Mouse (Mus musculus) small intestine, adult 2 months (tissue): ENCODE data around the gene Dll4. TPM values are rescaled to one million over a fixed set of nuclear protein-coding genes. Genes with fewer than 3 reads are reported as not detected.
A peak's percentile ranks its signal among the peaks of the same experiment; 100 is the strongest.

Experiments
- H3K27ac ChIP-seq: fragments of 200-500 bp; 2 replicates; pipeline ENCODE4 v1.5.1; 2012; ENCODE audit warnings: low read depth, low read length, control low read depth, inconsistent platforms; ENCODE audit not compliant: insufficient read depth
- H3K27me3 ChIP-seq: fragments of 200-500 bp; 2 replicates; pipeline ENCODE4 v1.6.1; 2012; ENCODE audit warnings: mild to moderate bottlenecking, moderate library complexity, low read length, inconsistent platforms; ENCODE audit not compliant: control insufficient read depth, insufficient read depth
- H3K36me3 ChIP-seq: fragments of 200-500 bp; 2 replicates; pipeline ENCODE4 v1.6.1; 2012; ENCODE audit warnings: mild to moderate bottlenecking, low read length, control low read depth, inconsistent platforms; ENCODE audit not compliant: control insufficient read depth, insufficient read depth
- H3K4me1 ChIP-seq: fragments of 200-500 bp; 2 replicates; pipeline ENCODE4 v1.6.1; 2012; ENCODE audit warnings: low read length, inconsistent platforms, mixed read lengths; ENCODE audit not compliant: control insufficient read depth, insufficient read depth, insufficient read length
- H3K4me3 ChIP-seq: fragments of 200-500 bp; 2 replicates; pipeline ENCODE4 v1.5.1; 2012; ENCODE audit warnings: low read depth, mild to moderate bottlenecking, control low read depth, inconsistent platforms, low read length, moderate library complexity
- CTCF ChIP-seq: fragments of 200-500 bp; IDR thresholded peaks from 2 replicates; pipeline ENCODE4 v1.5.1; 2012; ENCODE audit warnings: low read depth, mild to moderate bottlenecking, control low read depth, inconsistent platforms, low read length, moderate library complexity, mixed read lengths; ENCODE audit not compliant: insufficient replicate concordance, insufficient read length; ENCODE audit errors: extremely low read depth
- POLR2A ChIP-seq: fragments of 200-500 bp; IDR thresholded peaks from 2 replicates; pipeline ENCODE4 v1.6.1; 2012; ENCODE audit warnings: low read depth, mild to moderate bottlenecking, control low read depth, inconsistent platforms, low read length, moderate library complexity
- WGBS: fragments of 180-500 bp; shearing (Covaris S2); methylation state at CpG from one replicate; pipeline ENCODE4 v1.1.7; 2018; 5-methylcytosine and 5-hydroxymethylcytosine counted together
- polyA plus RNA-seq: library from polyadenylated mRNA; depleted of rRNA; stranded (reverse); fragments of >200 nt; gene quantifications from 2 replicates; pipeline ENCODE4 v1.2.3, GENCODE M21; 2012

Gene Dll4
- polyA plus RNA-seq, 1 experiment: 22.1 TPM

DNA sequence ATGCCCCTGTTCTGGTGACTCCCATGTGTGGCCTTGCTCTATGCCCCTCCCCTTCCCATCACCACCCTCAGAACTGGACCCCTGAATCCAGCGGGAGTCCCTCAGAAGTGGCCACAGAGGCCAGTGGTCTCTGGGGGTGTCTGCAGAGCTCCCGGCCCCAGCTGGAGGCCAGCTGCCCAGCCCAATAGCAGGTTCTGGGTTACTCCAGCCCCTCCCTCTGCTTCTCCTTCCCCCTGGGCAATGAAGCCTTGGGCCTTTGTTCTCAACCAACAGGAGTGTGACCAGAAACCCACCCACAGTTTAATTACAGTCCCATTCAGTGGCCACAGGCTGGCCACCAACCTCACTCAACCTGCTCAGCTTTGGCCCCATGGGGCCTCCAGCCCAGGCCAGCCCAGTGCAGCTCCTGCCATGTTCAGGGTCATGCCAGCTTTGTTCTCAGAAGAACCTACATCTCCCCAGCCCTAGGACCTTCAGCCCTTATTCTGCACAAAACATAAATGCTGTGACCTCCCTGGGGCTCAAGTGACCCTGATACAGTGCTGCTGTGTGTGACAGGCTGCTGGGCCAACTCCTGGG lies 13.1 kb upstream of the Dll4 start:
- H3K27ac ChIP-seq: no peak overlapping the region

DNA sequence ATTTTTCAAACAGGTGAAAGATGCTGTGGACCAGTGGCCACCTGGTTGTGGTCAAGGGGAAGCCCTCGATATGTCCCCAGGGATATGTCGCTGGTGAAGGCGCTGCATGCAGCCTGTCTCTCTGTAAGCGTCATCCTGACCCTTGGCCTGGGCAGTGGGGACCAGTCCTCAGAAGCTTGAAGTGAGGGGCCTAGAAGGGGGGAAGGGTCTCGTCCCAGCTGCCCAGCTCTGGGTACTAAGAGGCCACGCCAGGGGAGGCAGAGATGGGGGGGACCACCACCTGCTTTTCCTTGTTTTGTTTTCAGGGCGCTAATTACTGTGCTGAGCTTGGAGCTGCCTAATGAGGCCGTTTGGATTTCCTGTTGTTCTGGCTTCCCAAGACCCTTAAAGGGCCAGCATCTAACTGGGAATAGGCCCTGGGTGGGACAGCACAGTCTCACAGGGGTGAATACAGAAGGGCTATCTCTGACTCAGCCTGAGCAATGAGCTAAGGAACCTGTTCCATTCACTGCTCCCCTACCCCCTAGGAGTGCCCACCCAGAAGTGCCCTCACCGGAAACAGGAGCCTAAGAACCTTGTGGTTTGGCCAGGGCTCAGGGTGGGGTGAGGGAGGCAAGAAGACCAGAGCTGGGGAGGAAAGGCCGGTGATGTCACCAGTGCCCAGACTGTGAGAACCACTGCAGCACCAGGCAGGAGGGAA lies 11.7 kb upstream of the Dll4 start:
- no peaks in the 10 kb centered on the region for H3K36me3 ChIP-seq
- 77% methylated on average over 10 of the region's 10 CpGs for WGBS
- H3K27me3 ChIP-seq: no peaks in the 10 kb centered on the region
- no peak overlapping the region for H3K27ac ChIP-seq
- TF ChIP-seq POLR2A (no peak), CTCF (no peak)
- H3K4me1 ChIP-seq: peaks cover 16% of the 10 kb centered on the region; the same call in 1 of the 2 replicates
- H3K4me3 ChIP-seq: no peak overlapping the region

More for the DNA sequence above, 13.1 kb upstream of the Dll4 start:
- Histone ChIP-seq H3K27me3 (no peaks in the 10 kb centered on the region), H3K4me3 (no peak overlapping the region), H3K4me1 (peaks cover 8% of the 10 kb centered on the region; the same call in 1 of the 2 replicates), H3K36me3 (no peaks in the 10 kb centered on the region)
- TF ChIP-seq POLR2A: no peak
- TF ChIP-seq CTCF: no peak
- 89% methylated on average over 2 of the region's 2 CpGs for WGBS

DNA sequence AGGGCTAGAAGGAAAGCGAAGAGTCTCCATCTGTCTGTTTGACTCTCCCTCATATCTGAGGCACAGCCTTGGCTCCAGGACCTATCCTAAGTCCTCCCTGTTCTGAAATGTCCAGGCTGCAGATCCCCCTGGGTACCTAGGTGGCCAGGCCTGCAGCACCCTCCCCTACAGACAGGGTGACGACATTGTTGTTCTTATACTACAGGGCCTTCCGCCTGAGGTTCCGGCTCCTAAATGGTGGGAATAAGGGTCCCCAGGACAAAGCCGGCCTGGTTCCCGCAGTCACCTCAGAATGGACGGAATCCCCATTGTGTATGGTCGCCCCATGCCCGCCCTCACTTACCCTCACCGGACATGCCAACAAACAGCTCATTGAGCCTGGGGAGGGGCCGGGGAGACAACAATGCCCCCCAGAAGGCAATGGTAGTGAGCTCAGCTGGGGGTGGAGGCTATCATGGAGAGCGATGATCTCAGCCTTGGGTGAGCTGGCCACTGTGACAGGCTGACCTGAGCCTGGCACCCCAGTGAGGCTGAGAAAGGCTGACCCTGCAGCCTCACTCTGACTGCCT lies 10.8 kb upstream of the Dll4 start:
- 91% methylated on average over 12 of the region's 12 CpGs for WGBS
- no peak for TF ChIP-seq CTCF
- no peak for TF ChIP-seq POLR2A
- Histone ChIP-seq H3K27me3 (no peaks in the 10 kb centered on the region), H3K27ac (no peak overlapping the region), H3K36me3 (no peaks in the 10 kb centered on the region), H3K4me3 (no peak overlapping the region), H3K4me1 (peaks cover 20% of the 10 kb centered on the region)

DNA sequence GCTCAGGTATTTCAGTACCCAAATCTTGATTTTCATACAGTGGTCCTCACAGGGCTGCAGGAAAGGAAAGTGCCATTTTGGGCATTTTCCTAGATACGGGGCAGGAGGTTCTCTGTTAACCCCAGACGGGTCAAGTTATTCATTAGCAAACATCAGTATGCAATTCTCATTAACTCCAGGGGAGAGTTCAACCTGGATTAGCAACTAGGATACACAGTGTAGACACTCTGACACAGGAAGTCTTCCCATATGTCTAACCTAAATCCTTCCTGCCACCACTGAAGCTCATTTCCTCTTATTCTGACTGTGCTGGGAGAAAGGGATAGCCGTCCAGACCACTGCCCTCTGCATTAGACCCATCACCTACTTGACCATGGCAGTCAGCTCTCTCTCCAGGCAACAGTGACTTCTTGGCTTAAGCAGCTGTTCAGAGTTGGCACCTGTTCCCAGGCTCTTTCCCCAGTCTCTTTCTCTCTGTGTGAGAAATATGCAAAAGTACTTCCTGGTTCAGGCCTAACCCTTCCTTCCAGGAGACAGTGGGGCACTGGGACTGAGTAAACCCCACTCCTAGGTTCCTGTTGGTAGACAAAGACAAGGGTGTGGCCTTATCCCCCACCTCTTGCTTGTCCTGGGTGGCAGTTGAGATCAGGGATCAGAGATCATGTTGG lies 7.4 kb upstream of the Dll4 start:
- peak overlapping the region; percentile 94 for H3K27ac ChIP-seq

DNA sequence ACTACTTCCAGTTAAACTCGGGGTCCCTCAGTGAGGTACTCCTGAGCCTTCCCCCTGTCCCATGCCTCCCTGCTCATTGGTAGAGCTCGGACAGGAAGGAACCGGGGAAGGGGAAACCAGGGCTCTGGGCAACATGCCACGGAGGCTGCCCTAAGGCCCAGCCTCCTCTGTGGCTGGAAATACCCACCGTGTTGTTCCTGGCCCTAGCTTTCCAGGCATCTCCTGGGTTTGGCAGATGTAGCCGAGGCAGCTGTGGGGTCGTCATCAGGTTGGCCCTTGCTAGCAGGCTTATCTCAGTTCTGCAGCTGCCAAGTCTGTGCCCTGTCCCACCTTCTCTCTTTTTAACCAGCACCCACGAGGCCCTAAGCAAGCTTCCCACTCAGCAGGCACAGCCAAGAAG lies 5.0 kb upstream of the Dll4 start:
- 55% methylated on average over 8 of the region's 8 CpGs for WGBS
- Histone ChIP-seq H3K4me3 (no peak overlapping the region), H3K36me3 (no peaks in the 10 kb centered on the region), H3K4me1 (peaks cover 45% of the 10 kb centered on the region), H3K27me3 (peaks cover 6% of the 10 kb centered on the region), H3K27ac (no peak overlapping the region)
- TF ChIP-seq CTCF (no peak), POLR2A (no peak)

More for the DNA sequence above, 7.4 kb upstream of the Dll4 start:
- Histone ChIP-seq H3K27me3 (peaks cover 6% of the 10 kb centered on the region), H3K4me1 (peaks cover 35% of the 10 kb centered on the region), H3K4me3 (no peak overlapping the region), H3K36me3 (no peaks in the 10 kb centered on the region)
- whole genome bisulfite sequencing: 17% methylated on average over 3 of the region's 3 CpGs
- TF ChIP-seq POLR2A (no peak; the same call in 1 of the 2 replicates), CTCF (no peak)

DNA sequence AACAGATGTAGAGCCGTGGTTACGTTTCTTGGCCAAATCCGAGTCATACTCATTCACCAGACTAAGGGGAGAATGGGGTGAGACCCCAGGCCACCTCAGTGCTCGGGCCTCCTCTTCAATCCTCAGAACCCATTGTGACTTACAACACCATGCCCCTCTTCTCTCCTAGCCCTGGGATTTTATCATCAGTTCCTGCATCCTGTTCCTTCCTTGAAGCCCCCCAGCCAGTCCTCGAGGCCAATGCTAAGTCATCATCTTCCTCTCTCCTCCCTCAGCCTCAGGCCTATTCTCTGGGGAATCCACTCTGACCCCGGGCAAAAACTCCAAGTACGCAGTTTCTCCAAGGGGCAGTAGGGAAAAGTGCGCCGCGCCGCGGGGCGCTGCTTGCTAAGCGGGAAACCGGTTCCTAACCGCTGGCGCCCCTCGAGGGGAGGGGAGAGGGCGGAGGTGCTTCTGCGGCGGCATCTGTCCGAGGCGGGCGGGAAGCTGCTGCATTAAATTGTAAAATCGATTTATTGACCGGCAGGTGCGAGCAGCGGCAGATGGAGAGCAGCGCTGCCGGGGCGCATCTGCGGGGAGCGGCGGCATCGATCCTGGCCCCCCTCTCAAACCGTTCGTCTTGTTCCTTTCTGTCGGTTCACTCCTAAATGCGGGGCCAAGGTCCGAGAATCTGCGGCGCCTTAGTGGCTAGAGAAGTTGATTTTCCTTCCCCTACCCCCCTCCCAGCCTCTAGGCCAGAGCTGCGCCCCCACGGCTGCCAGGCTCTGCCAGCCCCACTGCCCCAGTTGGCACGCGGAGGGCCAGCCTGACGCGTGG lies 3.6 kb upstream of the Dll4 start:
- H3K4me1 ChIP-seq: peaks cover 45% of the 10 kb centered on the region
- TF ChIP-seq CTCF (no peak), POLR2A (no peak)
- no peak overlapping the region; the same call in none of the 2 replicates for H3K27ac ChIP-seq
- no peaks in the 10 kb centered on the region for H3K36me3 ChIP-seq
- 9% methylated on average over 48 of the region's 48 CpGs for WGBS
- H3K4me3 ChIP-seq: peak overlapping the region; percentile 47
- H3K27me3 ChIP-seq: peaks cover 6% of the 10 kb centered on the region
